Mouse (Mus musculus) hindbrain, embryonic 12.5 days (tissue): Measurements from ENCODE around the gene Dnajc19. TPM values are rescaled to one million over a fixed set of nuclear protein-coding genes. Genes with fewer than 3 reads are reported as not detected.
"Not testable (repeated sequence)": the region's sequence is repeated elsewhere in the genome, so short reads cannot be mapped to it uniquely, and the experiment has no call there.

Experiments used
- ATAC-seq: fragments of 200-750 bp; cut with Nextera tagmentation; 2 replicates; pipeline ENCODE4 v1.8.0; 2017; ENCODE audit warnings: moderate TSS enrichment; ENCODE audit not compliant: low FRiP score
- H3K27ac ChIP-seq: fragments of 300-500 bp; sonication (generic); 2 replicates; pipeline ENCODE4 v1.5.1; 2016; ENCODE audit warnings: mild to moderate bottlenecking
- H3K27me3 ChIP-seq: fragments of 300-500 bp; sonication (generic); 2 replicates; pipeline ENCODE4 v1.6.1; 2016; ENCODE audit warnings: mild to moderate bottlenecking
- H3K36me3 ChIP-seq: fragments of 300-500 bp; sonication (generic); 2 replicates; pipeline ENCODE4 v1.6.1; 2016; ENCODE audit warnings: mild to moderate bottlenecking
- H3K4me1 ChIP-seq: fragments of 300-500 bp; sonication (generic); 2 replicates; pipeline ENCODE4 v1.6.1; 2016
- H3K4me2 ChIP-seq: fragments of 300-500 bp; sonication (generic); replicated peaks from 2 replicates; pipeline ENCODE4 v1.6.1; 2016; ENCODE audit warnings: mild to moderate bottlenecking
- H3K4me3 ChIP-seq: fragments of 300-500 bp; sonication (generic); 2 replicates; pipeline ENCODE4 v1.5.1; 2016; ENCODE audit warnings: mild to moderate bottlenecking
- H3K9ac ChIP-seq: fragments of 300-500 bp; sonication (generic); 2 replicates; pipeline ENCODE4 v1.6.1; 2016; ENCODE audit warnings: mild to moderate bottlenecking, moderate library complexity
- H3K9me3 ChIP-seq: fragments of 300-500 bp; sonication (generic); replicated peaks from 2 replicates; pipeline ENCODE4 v1.6.1; 2016; ENCODE audit warnings: mild to moderate bottlenecking
- WGBS: fragments of 180-500 bp; shearing (Covaris S2); methylation state at CpG from one replicate; pipeline ENCODE4 v1.1.7; 2016; 5-methylcytosine and 5-hydroxymethylcytosine counted together
- polyA plus RNA-seq: library from polyadenylated mRNA; unstranded; fragments of >200 nt; fragmentation: Nextera tagmentation; extraction: Ambion mirVana; gene quantifications from 2 replicates; pipeline ENCODE4 v1.2.1, GENCODE M21; 2016

Dnajc19 gene
- polyA plus RNA-seq, 1 experiment from 2014 or later, result 132 TPM

DNA sequence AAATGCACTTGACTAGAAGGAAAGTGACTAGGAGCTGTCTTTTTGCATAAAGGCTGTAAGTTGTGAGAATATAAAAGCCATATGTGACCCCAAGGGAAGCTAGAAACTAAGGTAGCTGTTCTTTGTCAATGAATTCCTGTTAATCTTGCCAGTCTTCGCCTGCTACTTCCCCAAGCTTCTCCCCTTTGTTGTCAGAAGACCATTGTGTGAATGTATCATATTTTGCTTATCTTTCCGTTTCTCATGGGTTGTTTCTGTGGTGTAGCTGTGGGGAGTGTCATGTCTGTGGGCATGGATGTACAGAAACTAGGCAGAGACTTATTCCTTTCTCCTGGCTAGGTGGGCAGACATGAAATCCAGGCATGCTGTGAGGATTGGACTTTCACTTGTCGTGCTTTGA lies 808 bp upstream of the Dnajc19 start:
- H3K9ac ChIP-seq, result peak overlapping the region; percentile 81
- no peak for ATAC-seq
- H3K4me3 ChIP-seq, result peak overlapping the region; percentile 77
- H3K9me3 ChIP-seq, result no peaks in the 10 kb centered on the region
- peaks cover 3% of the 10 kb centered on the region; the same call in 1 of the 2 replicates for H3K36me3 ChIP-seq
- 93% methylated on average over 3 of the region's 3 CpGs for WGBS
- H3K4me2 ChIP-seq, result peak overlapping the region; percentile 52
- H3K27ac ChIP-seq, result no peak overlapping the region
- H3K27me3 ChIP-seq, result no peaks in the 10 kb centered on the region
- H3K4me1 ChIP-seq, result peaks cover 15% of the 10 kb centered on the region

DNA sequence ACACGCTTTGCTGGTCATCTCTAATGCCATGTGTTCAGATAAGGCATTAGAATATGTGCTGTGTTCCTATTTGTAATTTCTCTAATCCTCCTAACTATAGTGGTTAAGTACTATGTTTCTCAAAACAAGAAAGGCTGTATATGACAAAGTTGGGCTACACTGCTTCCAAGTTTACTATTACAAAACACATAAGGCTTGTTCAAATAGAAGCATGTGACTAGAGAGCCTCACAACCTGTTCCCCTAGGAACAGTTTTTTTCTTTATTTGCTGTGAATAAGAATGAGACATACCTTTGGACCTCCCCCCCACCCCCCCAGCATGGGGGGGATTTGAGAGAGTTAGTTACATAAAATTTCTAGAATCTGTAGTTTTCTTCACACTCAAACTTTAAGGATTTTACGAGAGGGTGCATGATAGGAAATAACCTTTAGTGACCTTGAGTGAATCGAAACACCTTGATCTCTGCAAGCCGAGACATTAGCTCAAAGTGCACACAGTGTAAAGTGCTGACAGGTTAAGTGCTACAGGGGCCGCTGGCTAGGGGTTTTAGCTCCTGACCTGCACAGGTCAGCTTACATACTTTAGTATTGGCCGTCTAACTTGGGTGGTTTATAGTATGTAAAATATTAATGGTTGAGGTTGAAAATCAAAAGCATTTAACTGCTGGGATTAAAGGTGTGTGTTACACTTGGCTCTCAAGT lies 4.9 kb downstream of the Dnajc19 start:
- no peak for ATAC-seq
- H3K36me3 ChIP-seq, result peaks cover 17% of the 10 kb centered on the region

DNA sequence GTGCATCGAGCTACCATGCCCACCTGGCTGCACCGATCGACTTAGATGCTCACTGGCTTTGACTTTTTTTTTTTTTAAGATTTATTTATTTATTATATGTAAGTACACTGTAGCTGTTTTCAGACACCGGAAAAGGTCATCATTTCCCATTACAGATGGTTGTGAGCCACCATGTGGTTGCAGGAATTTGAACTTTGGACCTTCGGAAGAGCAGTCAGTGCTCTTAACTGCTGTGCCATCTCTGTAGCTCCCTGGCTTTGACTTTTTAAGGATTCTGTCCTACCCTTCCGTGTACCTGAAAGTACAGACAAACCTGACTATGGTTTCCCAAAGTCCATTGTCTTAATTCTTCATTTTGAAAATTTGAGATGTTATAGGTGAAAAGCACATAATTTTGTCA lies 8.4 kb downstream of the Dnajc19 start:
- ATAC-seq, result no peak
- H3K27ac ChIP-seq, result no peak overlapping the region
- H3K27me3 ChIP-seq, result no peaks in the 10 kb centered on the region
- no peak overlapping the region for H3K4me3 ChIP-seq
- H3K4me1 ChIP-seq, result no peaks in the 10 kb centered on the region
- no peaks in the 10 kb centered on the region for H3K9me3 ChIP-seq
- H3K36me3 ChIP-seq, result peaks cover 17% of the 10 kb centered on the region
- no peak overlapping the region for H3K4me2 ChIP-seq
- no peak overlapping the region for H3K9ac ChIP-seq
- WGBS, result 96% methylated on average over 6 of the region's 6 CpGs

More for the DNA sequence above, 4.9 kb downstream of the Dnajc19 start:
- no peak overlapping the region for H3K27ac ChIP-seq
- 89% methylated on average over 6 of the region's 6 CpGs for WGBS
- peaks cover 8% of the 10 kb centered on the region for H3K4me1 ChIP-seq
- no peak overlapping the region for H3K4me2 ChIP-seq
- H3K9me3 ChIP-seq, result no peaks in the 10 kb centered on the region
- H3K4me3 ChIP-seq, result no peak overlapping the region
- H3K9ac ChIP-seq, result no peak overlapping the region
- H3K27me3 ChIP-seq, result no peaks in the 10 kb centered on the region

DNA sequence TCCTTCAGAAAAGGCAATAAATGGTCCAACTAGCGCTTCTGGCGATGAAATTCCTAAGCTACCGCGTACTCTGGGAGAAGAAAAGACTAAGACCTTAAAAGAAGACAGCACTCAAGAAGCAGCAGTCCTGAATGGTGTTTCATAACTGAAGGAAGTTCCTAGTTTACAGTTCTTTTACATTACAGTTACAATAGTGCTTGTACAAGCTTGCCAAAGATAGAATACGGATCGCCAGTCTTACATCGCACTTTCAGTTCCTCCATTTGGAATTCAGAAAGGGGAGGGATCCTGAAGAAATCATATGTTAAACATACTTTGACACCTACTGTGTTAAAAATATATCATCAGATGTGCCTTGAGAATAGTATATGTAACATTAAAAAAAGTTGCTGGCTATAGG lies 12.2 kb downstream of the Dnajc19 start:
- H3K4me2 ChIP-seq, H3K27me3 ChIP-seq, H3K9me3 ChIP-seq, H3K4me1 ChIP-seq, H3K9ac ChIP-seq, ATAC-seq, H3K27ac ChIP-seq, H3K4me3 ChIP-seq: not testable (repeated sequence)
- H3K36me3 ChIP-seq, result peaks cover 22% of the 10 kb centered on the region
- WGBS, result 93% methylated on average over 7 of the region's 7 CpGs

DNA sequence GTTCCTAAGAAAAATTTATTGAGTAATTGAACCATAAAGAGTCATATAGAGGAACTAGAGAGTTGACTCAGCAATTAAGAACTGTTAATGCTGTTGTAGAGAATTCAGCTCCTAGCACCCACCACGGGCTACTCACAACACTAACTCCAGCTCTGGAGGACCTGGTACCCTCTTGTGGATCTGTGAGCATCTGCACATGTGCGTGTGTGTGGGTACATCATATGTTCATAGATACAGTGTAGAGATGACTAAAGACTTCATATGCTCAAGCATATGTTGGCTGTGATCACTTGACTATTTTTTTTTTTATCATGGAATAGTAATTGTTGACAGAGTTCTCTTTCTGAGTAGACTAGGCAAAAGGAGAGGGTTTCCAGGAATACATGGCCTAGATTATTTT lies 18.8 kb downstream of the Dnajc19 start:
- ATAC-seq, result no peak

DNA sequence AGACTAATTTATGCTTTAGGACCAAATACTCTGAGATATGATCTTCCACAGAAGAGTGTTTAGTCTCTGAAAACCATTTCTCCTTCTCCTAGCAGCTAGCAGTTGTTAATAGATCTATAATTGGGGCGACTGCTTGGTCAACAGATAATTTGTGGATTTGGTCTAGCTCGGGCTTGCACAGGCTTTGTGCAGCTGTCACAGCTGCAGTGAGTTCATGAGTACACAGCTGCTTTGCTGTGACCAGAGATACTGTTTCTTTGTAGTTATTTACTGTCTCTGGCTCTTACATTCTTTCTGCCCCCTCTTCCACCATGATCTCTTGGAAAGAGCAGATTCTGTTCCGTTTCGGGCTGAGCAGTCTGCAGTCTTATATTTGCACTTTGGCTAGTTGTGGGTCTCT lies 39.1 kb downstream of the Dnajc19 start:
- 93% methylated on average over 4 of the region's 4 CpGs for WGBS

More for the DNA sequence above, 18.8 kb downstream of the Dnajc19 start:
- H3K4me1 ChIP-seq, result no peaks in the 10 kb centered on the region
- H3K9ac ChIP-seq, result no peak overlapping the region
- peaks cover 34% of the 10 kb centered on the region for H3K36me3 ChIP-seq
- H3K4me3 ChIP-seq, result no peak overlapping the region
- H3K9me3 ChIP-seq, result no peaks in the 10 kb centered on the region
- no peak overlapping the region for H3K4me2 ChIP-seq
- no peak overlapping the region for H3K27ac ChIP-seq
- no peaks in the 10 kb centered on the region for H3K27me3 ChIP-seq
- WGBS, result 93% methylated on average over 2 of the region's 2 CpGs

DNA sequence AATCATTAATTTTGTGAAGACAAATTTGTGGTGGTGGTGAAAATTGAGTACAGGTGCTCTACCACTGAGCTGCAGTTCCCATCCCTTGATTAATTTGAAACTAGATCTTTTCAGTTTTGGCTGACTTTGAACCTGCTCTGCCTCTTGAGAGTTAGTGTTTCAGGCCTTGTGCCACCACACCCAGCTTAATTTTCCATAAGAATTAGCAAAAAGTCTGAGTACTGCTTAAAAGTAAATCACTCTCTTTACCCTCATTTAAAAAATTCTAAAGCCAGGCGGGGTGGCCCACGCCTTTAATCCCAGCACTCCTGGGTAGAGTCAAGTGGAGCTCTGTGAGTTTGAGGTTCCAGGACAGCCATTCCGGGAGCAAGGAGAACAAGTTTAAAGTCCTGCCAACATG lies 45.4 kb downstream of the Dnajc19 start:
- 89% methylated on average over 3 of the region's 3 CpGs for WGBS
- ATAC-seq, result no peak

More for the DNA sequence above, 39.1 kb downstream of the Dnajc19 start:
- ATAC-seq, result no peak
- Histone ChIP-seq H3K27me3 (no peaks in the 10 kb centered on the region), H3K9ac (no peak overlapping the region), H3K4me1 (no peaks in the 10 kb centered on the region; the same call in 1 of the 2 replicates), H3K4me2 (no peak overlapping the region), H3K36me3 (peaks cover 25% of the 10 kb centered on the region), H3K9me3 (no peaks in the 10 kb centered on the region), H3K27ac (no peak overlapping the region), H3K4me3 (no peak overlapping the region)

DNA sequence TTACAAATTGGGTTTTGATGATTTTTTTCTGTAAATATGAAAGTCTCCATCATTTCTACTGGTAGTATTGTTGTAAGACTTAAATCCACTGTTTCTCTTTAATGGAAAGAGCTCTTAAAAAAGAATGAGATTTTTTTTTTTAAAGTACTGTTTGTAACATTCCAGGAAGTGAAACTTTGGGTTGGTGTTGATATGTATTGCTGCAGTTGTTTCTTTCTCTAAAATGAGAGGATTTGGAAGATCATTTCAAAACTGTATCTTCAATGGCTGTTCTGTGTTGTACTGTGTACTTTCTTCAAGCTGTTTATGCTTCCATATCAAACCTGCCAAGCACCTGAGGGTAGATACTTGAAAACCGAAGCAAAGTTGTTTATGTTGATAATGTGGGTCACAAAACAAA lies 46.3 kb downstream of the Dnajc19 start:
- H3K9ac ChIP-seq, result no peak overlapping the region
- H3K9me3 ChIP-seq, result no peaks in the 10 kb centered on the region
- no peak for ATAC-seq
- no peaks in the 10 kb centered on the region for H3K27me3 ChIP-seq
- no peak overlapping the region for H3K4me2 ChIP-seq
- no peak overlapping the region for H3K27ac ChIP-seq
- 88% methylated on average over 1 of the region's 1 CpGs for WGBS
- H3K36me3 ChIP-seq, result no peaks in the 10 kb centered on the region
- no peak overlapping the region for H3K4me3 ChIP-seq
- no peaks in the 10 kb centered on the region; the same call in 1 of the 2 replicates for H3K4me1 ChIP-seq

More for the DNA sequence above, 45.4 kb downstream of the Dnajc19 start:
- no peak overlapping the region for H3K9ac ChIP-seq
- no peak overlapping the region for H3K4me3 ChIP-seq
- 0 out of 2 replicates have a peak, but pooled peaks cover 3% of the 10 kb centered on the region for H3K36me3 ChIP-seq
- H3K4me2 ChIP-seq, result no peak overlapping the region
- H3K9me3 ChIP-seq, result no peaks in the 10 kb centered on the region
- no peaks in the 10 kb centered on the region; the same call in 1 of the 2 replicates for H3K4me1 ChIP-seq
- no peak overlapping the region for H3K27ac ChIP-seq
- H3K27me3 ChIP-seq, result no peaks in the 10 kb centered on the region

DNA sequence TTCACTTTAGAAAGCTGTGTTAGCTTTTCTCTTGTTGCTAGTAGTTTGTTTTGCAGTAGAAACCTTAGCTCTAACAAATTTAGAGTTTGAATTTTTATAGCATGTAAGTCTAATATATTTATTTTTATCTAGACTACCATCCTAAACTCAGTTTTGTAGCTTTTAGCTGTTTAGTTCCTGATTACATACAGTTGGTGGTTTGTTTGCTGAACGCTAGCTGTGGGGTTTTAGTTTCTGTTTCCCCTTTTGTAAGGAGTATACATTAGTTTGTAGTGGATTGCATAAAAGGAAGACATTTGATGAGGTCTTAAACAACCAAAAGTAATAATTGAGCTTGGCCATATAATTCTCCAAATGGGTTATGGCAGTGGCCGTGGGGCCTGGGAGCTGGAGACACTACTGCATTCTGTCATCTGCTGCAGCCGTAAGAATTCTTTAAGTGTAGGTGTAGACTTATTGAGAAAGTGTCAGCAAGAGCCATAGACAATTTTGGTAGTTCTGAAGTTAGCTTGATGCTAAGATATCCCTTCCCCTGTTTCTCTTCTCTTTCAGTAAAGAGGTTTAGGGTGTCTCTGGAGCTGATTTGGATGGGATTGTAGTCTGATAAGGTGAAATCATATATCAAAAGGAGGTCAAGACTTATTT lies 47.3 kb downstream of the Dnajc19 start:
- Histone ChIP-seq H3K4me2 (no peak overlapping the region), H3K9me3 (no peaks in the 10 kb centered on the region), H3K9ac (no peak overlapping the region), H3K27ac (no peak overlapping the region), H3K4me1 (no peaks in the 10 kb centered on the region; the same call in 1 of the 2 replicates), H3K4me3 (no peak overlapping the region), H3K27me3 (no peaks in the 10 kb centered on the region), H3K36me3 (no peaks in the 10 kb centered on the region)
- 93% methylated on average over 3 of the region's 3 CpGs for WGBS
- no peak for ATAC-seq

DNA sequence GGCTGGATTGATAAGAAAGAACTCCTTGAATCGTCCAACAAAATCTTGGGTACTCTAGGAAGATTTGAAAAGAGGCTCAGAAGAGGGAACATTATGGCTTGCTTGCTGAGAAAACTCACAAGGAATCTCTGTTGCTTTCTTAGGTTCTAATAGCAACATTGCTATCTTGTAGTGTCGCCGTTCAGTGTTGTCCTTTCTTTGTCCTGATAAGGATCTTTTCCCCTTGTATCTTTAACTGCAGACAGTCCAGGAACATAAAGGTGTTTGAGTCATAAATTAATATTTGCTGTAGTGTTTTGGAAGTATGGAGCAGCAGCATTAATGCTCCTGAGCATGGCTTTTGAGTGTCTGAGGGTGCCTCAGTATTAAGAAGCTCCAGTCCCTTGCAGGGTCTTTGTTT lies 50.5 kb downstream of the Dnajc19 start:
- no peak for ATAC-seq
- Histone ChIP-seq H3K4me1 (no peaks in the 10 kb centered on the region), H3K4me2 (no peak overlapping the region), H3K9me3 (no peaks in the 10 kb centered on the region), H3K4me3 (no peak overlapping the region), H3K36me3 (no peaks in the 10 kb centered on the region), H3K9ac (no peak overlapping the region), H3K27me3 (no peaks in the 10 kb centered on the region), H3K27ac (no peak overlapping the region)
- 93% methylated on average over 3 of the region's 3 CpGs for WGBS

DNA sequence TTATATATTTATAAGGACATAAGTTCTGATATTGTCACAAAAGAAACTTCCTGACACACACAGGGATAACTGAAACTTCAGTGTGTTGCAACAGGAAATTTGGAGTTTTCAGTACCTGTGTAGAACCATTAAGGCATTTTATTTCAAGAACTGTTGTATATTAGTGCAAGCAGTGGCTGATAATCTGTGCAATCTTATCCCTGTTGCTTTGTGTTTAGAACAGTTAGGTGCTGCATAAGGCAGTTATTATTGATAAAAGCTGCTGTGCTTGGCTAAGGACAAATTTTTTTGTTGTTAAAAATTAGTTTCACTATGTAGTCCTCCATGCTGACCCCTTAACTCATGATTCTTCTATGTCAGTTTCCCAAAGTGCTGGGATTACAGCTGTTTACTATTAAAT lies 52.2 kb downstream of the Dnajc19 start:
- no peak overlapping the region for H3K9ac ChIP-seq
- no peaks in the 10 kb centered on the region for H3K36me3 ChIP-seq
- no peak overlapping the region for H3K4me2 ChIP-seq
- ATAC-seq, result no peak
- no peaks in the 10 kb centered on the region for H3K4me1 ChIP-seq
- H3K27me3 ChIP-seq, result no peaks in the 10 kb centered on the region
- no peak overlapping the region for H3K27ac ChIP-seq
- no peaks in the 10 kb centered on the region for H3K9me3 ChIP-seq
- no peak overlapping the region for H3K4me3 ChIP-seq

DNA sequence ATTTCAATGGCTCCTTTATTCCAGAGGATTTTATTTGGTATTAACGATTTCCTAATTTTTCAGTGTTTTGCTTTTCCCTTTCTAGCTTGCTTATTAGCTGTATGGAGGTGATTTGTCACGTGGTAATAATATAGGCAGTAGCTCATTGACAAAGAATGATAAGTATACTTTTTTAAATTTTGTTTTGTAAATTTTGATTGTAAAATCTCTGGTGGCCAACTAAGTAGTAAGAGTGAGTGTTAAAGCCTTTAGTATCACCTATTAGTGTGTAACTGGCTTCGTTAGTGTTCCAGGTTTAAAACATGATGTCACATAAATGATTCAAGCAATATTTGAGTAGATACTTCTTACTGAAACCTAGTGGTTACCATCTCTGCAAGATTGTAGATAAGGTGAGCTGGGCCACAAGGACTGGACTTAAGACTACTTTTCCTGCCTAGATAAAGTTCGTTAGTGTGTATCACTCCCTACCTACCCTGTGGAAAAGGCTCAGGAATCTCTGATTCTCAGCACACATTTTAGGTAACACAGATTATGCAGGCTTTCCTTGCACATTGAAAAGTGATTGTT lies 59.8 kb downstream of the Dnajc19 start:
- no peak for ATAC-seq
- WGBS, result 68% methylated on average over 4 of the region's 4 CpGs
- peak overlapping the region; percentile 95 for H3K4me3 ChIP-seq
- H3K27ac ChIP-seq, result no peak overlapping the region
- H3K4me1 ChIP-seq, result peaks cover 10% of the 10 kb centered on the region
- H3K36me3 ChIP-seq, result no peaks in the 10 kb centered on the region
- H3K4me2 ChIP-seq, result peak overlapping the region; percentile 69
- H3K9me3 ChIP-seq, result no peaks in the 10 kb centered on the region
- H3K27me3 ChIP-seq, result no peaks in the 10 kb centered on the region
- H3K9ac ChIP-seq, result peak overlapping the region; percentile 99; the same call in 1 of the 2 replicates
